Mouse (Mus musculus) midbrain, embryonic 14.5 days (tissue): Measurements from ENCODE around the gene Hydin. TPM values are rescaled to one million over a fixed set of nuclear protein-coding genes. Genes with fewer than 3 reads are reported as not detected.

Source experiments
- ATAC-seq: fragments of 200-750 bp; cut with Nextera tagmentation; 2 replicates; pipeline ENCODE4 v1.8.0; 2017; ENCODE audit warnings: moderate number of reproducible peaks, moderate library complexity; ENCODE audit not compliant: low FRiP score, low TSS enrichment
- DNase-seq: peaks from one replicate; pipeline ENCODE4 v3.0.0-alpha.2; 2015
- H3K27ac ChIP-seq: fragments of 300-500 bp; sonication (generic); replicated peaks from 2 replicates; pipeline ENCODE4 v1.5.1; 2014; ENCODE audit warnings: mild to moderate bottlenecking, low read depth, low read length, moderate library complexity
- H3K27me3 ChIP-seq: fragments of 300-500 bp; sonication (generic); 2 replicates; pipeline ENCODE4 v1.6.1; 2014; ENCODE audit warnings: low read length, control low read depth, mixed read lengths; ENCODE audit not compliant: control insufficient read depth, insufficient read depth
- H3K36me3 ChIP-seq: fragments of 300-500 bp; sonication (generic); 2 replicates; pipeline ENCODE4 v1.6.1; 2014; ENCODE audit warnings: low read length, control low read depth; ENCODE audit not compliant: control insufficient read depth, insufficient read depth
- H3K4me1 ChIP-seq: fragments of 300-500 bp; sonication (generic); 2 replicates; pipeline ENCODE4 v1.6.1; 2014; ENCODE audit warnings: mild to moderate bottlenecking, antibody characterized with exemption, low read length, control low read depth; ENCODE audit not compliant: control insufficient read depth, insufficient read depth
- H3K4me2 ChIP-seq: fragments of 300-500 bp; sonication (generic); 2 replicates; pipeline ENCODE4 v1.6.1; 2014; ENCODE audit warnings: mild to moderate bottlenecking, low read length, moderate library complexity
- H3K4me3 ChIP-seq: fragments of 300-500 bp; sonication (generic); replicated peaks from 2 replicates; pipeline ENCODE4 v1.5.1; 2014; ENCODE audit warnings: low read depth, low read length
- H3K9ac ChIP-seq: fragments of 300-500 bp; sonication (generic); replicated peaks from 2 replicates; pipeline ENCODE4 v1.6.1; 2014; ENCODE audit warnings: mild to moderate bottlenecking, low read length, moderate library complexity
- H3K9me3 ChIP-seq: fragments of 300-500 bp; sonication (generic); 2 replicates; pipeline ENCODE4 v1.6.1; 2016; ENCODE audit warnings: low read length, control low read depth, mixed read lengths; ENCODE audit not compliant: control insufficient read depth
- WGBS: fragments of 180-500 bp; shearing (Covaris S2); extraction: QIAGEN DNeasy Blood & Tissue Kit; methylation state at CpG from one replicate; pipeline ENCODE4 v1.1.7; 2014; 5-methylcytosine and 5-hydroxymethylcytosine counted together
- polyA plus RNA-seq: library from polyadenylated mRNA; unstranded; fragments of >200 nt; fragmentation: Nextera tagmentation; extraction: Ambion mirVana; gene quantifications from 2 replicates; pipeline ENCODE4 v1.2.1, GENCODE M21; 2014

The Hydin gene
- polyA plus RNA-seq: 0.07 and 0.14 TPM in 2 replicates

DNA sequence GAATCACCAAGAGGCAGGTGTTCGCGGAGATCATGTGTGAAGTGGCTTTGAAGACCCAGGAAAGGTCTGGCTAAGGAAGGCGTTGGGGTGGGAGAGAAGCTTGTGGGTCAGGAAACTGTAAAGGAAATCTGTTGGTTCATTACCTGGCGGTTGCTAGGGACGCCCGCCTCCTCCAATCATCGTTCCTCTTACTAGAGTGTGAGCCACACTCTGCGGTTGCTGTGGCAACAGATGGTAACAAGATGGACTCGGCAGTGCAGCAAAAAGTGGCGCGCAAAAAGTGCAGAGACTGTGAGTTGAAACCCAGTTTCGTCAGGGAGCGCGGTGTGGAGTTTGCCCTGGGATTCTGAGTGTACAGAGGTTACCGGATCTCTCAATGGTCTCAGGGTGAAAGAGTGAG lies at the start of gene Hydin:
Gene Hydin, plus strand, starts transcription at position 237 of the 400 bp plus-strand sequence.
- Histone ChIP-seq H3K9me3 (no peaks in the 10 kb centered on the region), H3K27me3 (no peaks in the 10 kb centered on the region), H3K4me1 (peaks cover 7% of the 10 kb centered on the region; the same call in 1 of the 2 replicates), H3K4me2 (peak within 1 kb of the TSS; percentile 54), H3K36me3 (no peaks in the 10 kb centered on the region), H3K9ac (0 out of 2 replicates have a peak within 1 kb of the TSS, but pooled peaks have one; percentile 17), H3K4me3 (peak within 1 kb of the TSS; percentile 20), H3K27ac (no peak within 1 kb of the TSS)
- DNase-seq: peak; percentile 96
- peak; percentile 78; the same call in 1 of the 2 replicates for ATAC-seq
- WGBS: under 1% methylated on average over 15 of the region's 15 CpGs

DNA sequence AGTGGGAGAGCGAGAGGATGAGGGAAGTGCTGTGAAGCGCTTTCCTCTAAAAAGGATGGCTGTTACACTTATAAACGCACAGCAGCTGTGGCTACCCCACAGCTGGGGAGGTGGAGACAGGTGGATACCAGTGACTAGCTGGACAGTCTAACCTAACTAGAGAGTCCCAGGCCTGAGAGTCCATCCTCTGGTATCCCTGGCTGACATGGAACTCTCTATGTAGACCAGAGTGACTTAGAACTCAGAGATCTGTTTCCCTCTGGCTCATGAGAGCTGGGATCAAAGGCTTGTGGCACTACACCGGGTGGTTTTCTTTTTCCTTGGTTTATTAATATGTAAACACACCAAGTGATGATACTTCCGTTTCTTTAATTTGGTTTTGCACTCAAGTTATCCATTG lies 49.6 kb upstream of the Hydin start:
- Histone ChIP-seq H3K27ac (peak overlapping the region; percentile 77), H3K4me2 (peak overlapping the region; percentile 69), H3K27me3 (no peaks in the 10 kb centered on the region), H3K4me3 (peak overlapping the region; percentile 53), H3K4me1 (peaks cover 19% of the 10 kb centered on the region), H3K9ac (no peak overlapping the region; the same call in 1 of the 2 replicates), H3K36me3 (peaks cover 14% of the 10 kb centered on the region), H3K9me3 (no peaks in the 10 kb centered on the region)
- WGBS: 29% methylated on average over 5 of the region's 5 CpGs
- DNase-seq (no peak), ATAC-seq (peak; percentile 32)

GRCm38 (mm10) chr8:110217681-110218131 lies 49.1 kb upstream of the Hydin start:
- H3K9ac ChIP-seq: peak overlapping the region; percentile 54
- H3K4me2 ChIP-seq: peak overlapping the region; percentile 69
- under 1% methylated on average over 43 of the region's 43 CpGs for WGBS
- ATAC-seq: peak; percentile 100
- H3K9me3 ChIP-seq: no peaks in the 10 kb centered on the region
- H3K27me3 ChIP-seq: no peaks in the 10 kb centered on the region
- H3K27ac ChIP-seq: peak overlapping the region; percentile 77
- DNase-seq: peak; percentile 100
- peak overlapping the region; percentile 53 for H3K4me3 ChIP-seq
- peaks cover 19% of the 10 kb centered on the region for H3K36me3 ChIP-seq
- H3K4me1 ChIP-seq: peaks cover 19% of the 10 kb centered on the region

GRCm38 (mm10) chr8:110218511-110218910 lies 48.3 kb upstream of the Hydin start:
- Histone ChIP-seq H3K4me2 (peak overlapping the region; percentile 69), H3K36me3 (peaks cover 27% of the 10 kb centered on the region), H3K9me3 (no peaks in the 10 kb centered on the region), H3K27me3 (no peaks in the 10 kb centered on the region), H3K9ac (peak overlapping the region; percentile 54), H3K27ac (no peak overlapping the region), H3K4me3 (peak overlapping the region; percentile 53), H3K4me1 (peaks cover 19% of the 10 kb centered on the region)
- WGBS: 74% methylated on average over 5 of the region's 5 CpGs
- ATAC-seq (no peak), DNase-seq (no peak)

DNA sequence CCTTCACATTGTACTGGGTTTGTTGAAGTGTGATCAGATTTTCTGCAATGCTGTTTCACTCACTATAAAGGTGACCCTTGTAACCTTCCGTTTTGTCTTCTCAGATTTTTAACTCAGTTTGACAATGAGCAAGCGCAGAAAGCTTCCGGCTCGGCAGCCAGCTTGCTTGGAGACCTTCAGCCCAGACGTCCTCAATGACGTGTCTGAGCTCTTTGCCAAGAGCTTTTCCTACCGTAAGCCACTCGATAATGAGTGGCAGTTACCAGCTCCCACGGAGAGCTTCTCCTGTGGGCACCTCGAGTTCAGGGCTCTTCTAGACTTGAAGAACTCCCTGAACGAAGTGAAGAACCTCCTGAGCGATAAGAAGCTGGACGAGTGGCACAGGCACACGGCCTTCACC lies 45.8 kb upstream of the Hydin start:
- no peak for ATAC-seq
- H3K9ac ChIP-seq: no peak overlapping the region
- no peak overlapping the region for H3K4me3 ChIP-seq
- peaks cover 32% of the 10 kb centered on the region for H3K36me3 ChIP-seq
- 96% methylated on average over 14 of the region's 14 CpGs for WGBS
- no peaks in the 10 kb centered on the region for H3K9me3 ChIP-seq
- H3K4me1 ChIP-seq: peaks cover 19% of the 10 kb centered on the region
- H3K4me2 ChIP-seq: no peak overlapping the region
- DNase-seq: no peak
- H3K27ac ChIP-seq: no peak overlapping the region
- H3K27me3 ChIP-seq: no peaks in the 10 kb centered on the region

DNA sequence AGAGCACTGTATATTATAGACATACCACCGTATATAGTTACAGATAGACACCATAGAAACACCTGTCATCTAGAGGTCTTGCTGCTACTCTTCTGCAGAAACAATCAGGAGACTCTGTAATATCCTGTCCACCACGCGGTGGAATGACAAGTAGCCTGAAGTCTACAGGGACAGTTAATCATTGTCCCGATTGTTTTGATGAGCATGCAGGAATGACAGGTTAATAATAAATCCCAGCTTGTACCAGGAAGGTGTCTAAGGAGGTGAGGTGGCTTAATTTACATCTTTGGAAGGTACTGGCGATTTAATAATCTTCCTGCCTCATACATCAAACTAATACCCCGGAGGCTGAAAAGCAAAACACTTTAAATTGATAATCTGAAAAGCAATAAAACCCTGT lies 36.0 kb upstream of the Hydin start:
- ATAC-seq (no peak), DNase-seq (no peak)
- H3K27ac ChIP-seq: no peak overlapping the region
- no peaks in the 10 kb centered on the region for H3K27me3 ChIP-seq
- no peak overlapping the region for H3K4me3 ChIP-seq
- no peak overlapping the region for H3K4me2 ChIP-seq
- no peaks in the 10 kb centered on the region for H3K9me3 ChIP-seq
- no peaks in the 10 kb centered on the region for H3K36me3 ChIP-seq
- H3K4me1 ChIP-seq: no peaks in the 10 kb centered on the region
- H3K9ac ChIP-seq: no peak overlapping the region
- WGBS: 74% methylated on average over 6 of the region's 6 CpGs

DNA sequence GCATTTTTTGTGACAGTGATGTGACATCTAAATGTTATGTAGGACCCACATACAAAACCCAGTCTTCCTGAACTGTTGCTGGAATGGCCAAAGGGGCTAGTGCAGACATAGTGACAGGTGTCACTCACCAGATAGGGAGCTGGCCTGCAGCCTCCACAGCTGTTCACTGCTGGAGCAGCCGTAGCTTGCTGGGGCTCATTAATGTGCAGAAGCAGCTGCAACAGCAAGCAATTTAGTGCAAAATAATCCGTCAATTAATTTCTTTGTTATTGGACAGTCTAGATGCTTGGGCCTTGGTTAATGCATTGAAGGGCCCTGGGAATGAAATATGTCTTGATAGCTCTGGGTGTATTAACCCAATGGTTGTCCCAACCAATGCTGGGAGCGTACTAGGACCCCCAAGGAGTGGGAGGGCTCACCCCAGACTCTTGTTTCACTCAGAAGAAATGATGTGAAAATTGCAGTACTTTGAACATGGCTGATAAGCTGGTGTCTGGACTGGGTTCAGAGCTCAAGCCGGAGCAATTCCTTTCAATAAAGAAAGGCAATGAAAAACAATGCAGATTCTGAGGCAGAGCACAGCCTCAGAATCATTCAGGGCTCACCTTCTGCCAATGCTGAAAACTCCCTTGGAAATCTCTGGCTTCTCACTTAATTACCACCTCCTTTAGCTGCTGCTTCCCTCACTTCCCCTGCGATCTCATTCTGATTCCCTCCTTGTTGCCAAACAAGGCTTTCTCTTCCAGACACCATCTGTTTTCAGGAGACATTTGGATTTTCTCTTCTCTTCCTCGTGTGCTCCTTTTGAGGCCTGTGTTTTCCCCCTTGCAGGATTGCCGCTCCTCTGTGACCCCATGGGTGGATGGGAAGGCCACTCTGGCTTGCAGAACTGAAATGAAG lies 24.2 kb upstream of the Hydin start:
- no peak overlapping the region for H3K4me3 ChIP-seq
- H3K4me2 ChIP-seq: no peak overlapping the region
- no peak for ATAC-seq
- no peaks in the 10 kb centered on the region for H3K9me3 ChIP-seq
- 0 out of 2 replicates have a peak overlapping the region, but pooled peaks have one; percentile 13 for H3K27ac ChIP-seq
- H3K27me3 ChIP-seq: no peaks in the 10 kb centered on the region
- H3K9ac ChIP-seq: no peak overlapping the region
- no peaks in the 10 kb centered on the region for H3K4me1 ChIP-seq
- 60% methylated on average over 7 of the region's 7 CpGs for WGBS
- no peaks in the 10 kb centered on the region for H3K36me3 ChIP-seq
- DNase-seq: no peak

GRCm38 (mm10) chr8:110244566-110244965 lies 22.2 kb upstream of the Hydin start:
- no peak for ATAC-seq
- Histone ChIP-seq H3K27ac (no peak overlapping the region), H3K4me3 (no peak overlapping the region), H3K4me2 (no peak overlapping the region), H3K9me3 (no peaks in the 10 kb centered on the region), H3K9ac (no peak overlapping the region), H3K27me3 (no peaks in the 10 kb centered on the region), H3K36me3 (no peaks in the 10 kb centered on the region), H3K4me1 (no peaks in the 10 kb centered on the region)
- no peak for DNase-seq
- 61% methylated on average over 2 of the region's 2 CpGs for WGBS
